Mouse (Mus musculus) left cerebral cortex, adult 2 months (tissue): ENCODE measurements at regions not wholly inside any gene's neighbourhood (a gene's known extent, or its start where the extent isn't known, plus 50 kb on each side); places are given as distances from the start of the nearest gene placed in this dataset.

ENCODE experiments used
- DNase-seq, 2 experiments: peaks; one replicate each; pipeline ENCODE4 v3.0.0; 2021 to 2022; ENCODE audit warnings: low spot score in 2 of 2, mixed read lengths in 1 of 2; ENCODE audit errors: extremely low spot score in 1 of 2
- H3K27ac ChIP-seq: fragments of 200-600 bp; 2 replicates; pipeline ENCODE4 v1.8.1; 2022
- H3K4me3 ChIP-seq: fragments of 200-600 bp; 2 replicates; pipeline ENCODE4 v1.8.1; 2022
- CTCF ChIP-seq: fragments of 200-600 bp; IDR thresholded peaks from 2 replicates; pipeline ENCODE4 v1.8.1; 2022; ENCODE audit warnings: antibody characterized with exemption, mild to moderate bottlenecking, moderate library complexity
- intact Hi-C: fragments of 180-260 bp; cut with DNase I; formaldehyde crosslinking; loops from one replicate; pipeline ENCODE4 v1.15.1; 2025

DNA sequence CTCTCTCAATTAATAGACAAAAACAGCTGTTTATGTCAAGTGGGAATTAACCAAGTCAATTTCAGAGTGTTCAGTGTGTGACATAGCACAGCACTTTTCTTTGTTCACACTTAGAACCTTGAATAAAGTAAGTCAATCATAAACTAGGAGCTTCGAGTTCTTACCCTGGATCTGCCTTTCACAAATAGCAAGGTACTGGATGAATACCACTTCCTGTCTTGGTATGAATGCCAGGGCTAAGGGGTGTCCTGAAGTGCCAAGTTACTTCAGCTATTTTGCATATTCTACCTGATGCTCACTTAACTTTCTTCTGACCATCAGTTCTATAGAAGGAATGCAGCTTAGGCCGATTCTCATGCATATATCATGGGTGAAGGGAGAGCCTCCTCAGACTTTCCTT lies 90.1 kb upstream of the Rasgrp1 start:
- DNase-seq = no peak
- Histone ChIP-seq H3K27ac (no peak overlapping the region; the same call in 1 of the 2 replicates), H3K4me3 (no peak overlapping the region)
- TF ChIP-seq CTCF = no peak
- intact Hi-C loops = loop anchor here (1.0 kb wide), 1 partner anchor 47 kb away; no protein-coding TSS in a partner anchor

DNA sequence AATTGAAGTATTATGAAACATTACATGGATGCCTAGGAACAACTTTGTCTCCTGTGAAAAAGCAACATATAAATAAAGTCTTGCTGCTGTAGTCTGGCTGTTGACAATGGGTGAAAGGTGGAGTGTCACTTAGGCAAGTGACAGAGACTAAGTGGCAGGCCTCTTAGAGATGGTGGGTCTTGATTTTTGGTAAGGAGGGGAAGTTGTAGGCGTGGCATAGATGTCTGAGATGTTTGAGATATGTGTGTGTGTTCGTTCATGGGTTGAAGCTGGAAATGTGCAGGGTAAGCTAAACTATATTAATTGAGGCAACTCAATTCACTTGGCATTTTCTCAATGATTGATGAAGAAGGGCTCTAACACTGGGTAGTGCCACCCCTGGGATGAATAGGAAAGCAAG lies 90.7 kb upstream of the Rasgrp1 start:
- intact Hi-C loops = no loop called here
- no peak overlapping the region for H3K4me3 ChIP-seq
- DNase-seq = no peak
- no peak for TF ChIP-seq CTCF
- H3K27ac ChIP-seq = no peak overlapping the region

DNA sequence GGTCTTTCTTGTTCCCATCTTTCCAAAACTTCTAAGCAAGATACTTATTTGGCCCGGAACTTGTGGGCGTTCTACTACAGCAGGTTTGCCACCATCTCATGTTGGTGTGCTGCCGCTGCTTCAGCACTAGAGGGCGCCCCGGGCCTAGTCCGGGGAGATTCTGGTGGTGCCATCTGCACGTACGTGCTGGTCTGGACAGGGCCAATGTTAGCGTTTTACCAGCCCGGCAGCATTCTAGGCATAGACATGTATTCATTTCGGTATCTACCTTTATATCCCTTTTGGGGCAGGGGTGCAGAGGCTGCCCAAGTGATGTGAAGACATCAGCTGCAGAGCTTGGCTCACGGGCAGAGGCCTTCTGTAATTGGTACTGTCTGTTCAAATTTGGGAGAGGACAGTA lies 95.3 kb upstream of the Rasgrp1 start:
- intact Hi-C loops = loop anchor here (1.0 to 5.0 kb wide), 4 partner anchors 21 to 541 kb away; partner anchors contain the start of gene Rasgrp1
- peak; percentile 20 for TF ChIP-seq CTCF

DNA sequence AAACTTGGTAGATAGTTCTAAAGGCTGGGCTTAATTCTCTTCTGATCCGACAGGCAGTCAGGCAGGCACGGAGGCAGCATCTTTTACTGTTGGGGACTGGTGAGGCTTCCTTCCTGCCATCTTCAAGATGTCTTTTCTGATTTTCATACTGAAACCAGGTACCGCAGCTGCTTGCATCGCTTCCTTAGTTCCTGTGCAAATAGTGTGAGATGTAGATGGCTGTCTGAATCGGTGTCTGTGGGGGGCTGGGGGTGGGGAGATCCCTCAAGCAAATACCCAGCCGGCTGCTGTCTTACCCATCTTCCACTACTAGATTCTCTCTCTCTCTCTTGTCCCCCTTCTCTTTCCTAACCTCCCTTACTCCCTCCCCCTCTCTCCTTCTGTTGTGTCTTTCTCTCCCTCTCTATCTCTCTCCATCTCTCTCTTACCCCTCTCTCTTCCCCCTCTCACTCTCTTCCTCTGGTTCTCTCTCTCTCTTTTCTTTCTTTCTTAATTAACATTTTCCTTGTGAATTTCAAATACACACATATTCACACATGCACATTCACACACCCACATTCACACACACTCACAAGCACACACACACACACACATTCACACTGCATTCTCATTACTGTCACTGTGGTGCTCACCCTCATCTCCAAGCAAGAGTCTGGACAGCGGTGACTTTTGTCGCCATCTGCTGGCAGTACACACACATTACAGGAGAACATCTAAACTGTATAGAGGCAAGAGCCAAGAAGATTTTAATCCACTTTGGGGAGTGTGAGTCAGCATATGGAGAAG lies 96.0 kb upstream of the Rasgrp1 start:
- peak; percentile 84 to 86 for DNase-seq

More for the DNA sequence above, 95.3 kb upstream of the Rasgrp1 start:
- no peak overlapping the region; the same call in 1 of the 2 replicates for H3K27ac ChIP-seq
- no peak for DNase-seq
- no peak overlapping the region for H3K4me3 ChIP-seq

DNA sequence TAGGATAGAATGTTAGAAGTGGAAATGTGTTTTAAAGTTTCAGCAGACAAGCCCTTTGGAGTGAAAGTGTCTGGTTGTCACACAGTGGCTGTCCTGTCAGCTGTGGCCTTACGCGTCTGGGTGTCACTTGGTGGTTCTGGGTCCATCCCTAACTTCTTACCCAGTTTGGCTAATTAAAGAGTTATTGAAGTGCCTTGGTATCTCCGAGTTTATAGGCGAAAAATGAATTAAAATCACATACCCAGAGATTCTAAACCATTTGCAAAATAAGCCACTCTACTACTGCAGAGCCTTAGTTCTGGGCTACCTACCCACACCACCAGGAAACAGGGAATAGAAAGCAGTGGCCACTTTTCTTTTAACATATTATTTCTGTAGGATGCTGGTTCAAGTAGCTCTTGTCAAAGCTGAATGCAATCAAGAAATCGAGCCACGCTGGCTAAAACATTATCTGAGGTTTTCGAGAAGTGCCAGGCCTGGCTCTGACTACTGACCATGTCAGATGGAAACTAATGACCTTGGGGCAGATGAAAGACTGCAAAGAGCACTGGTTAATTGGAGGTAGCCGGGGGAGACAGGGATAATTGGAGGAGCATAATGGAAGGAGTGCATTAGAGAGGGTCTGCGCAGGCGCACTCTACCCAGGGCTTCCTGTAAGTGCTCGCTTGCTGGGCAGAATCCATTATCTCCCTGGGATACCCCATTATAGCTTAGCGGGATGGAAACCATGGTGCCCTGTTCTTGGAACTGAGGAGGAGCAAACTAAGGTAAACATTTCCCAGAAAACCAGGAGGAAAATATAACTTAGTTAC lies 96.8 kb upstream of the Rasgrp1 start:
- no peak for DNase-seq
- Histone ChIP-seq H3K27ac (peak overlapping the region; percentile 8; the same call in 1 of the 2 replicates), H3K4me3 (no peak overlapping the region)
- intact Hi-C loops = loop anchor here (1.0 to 5.0 kb wide), 4 partner anchors 23 to 542 kb away; partner anchors contain the start of gene Rasgrp1
- TF ChIP-seq CTCF = no peak

More for the DNA sequence above, 96.0 kb upstream of the Rasgrp1 start:
- TF ChIP-seq CTCF = peak; percentile 90
- intact Hi-C loops = loop anchor here (1.0 to 5.0 kb wide), 5 partner anchors 22 to 541 kb away; partner anchors contain the start of gene Rasgrp1
- Histone ChIP-seq H3K4me3 (no peak overlapping the region), H3K27ac (no peak overlapping the region; the same call in 1 of the 2 replicates)

DNA sequence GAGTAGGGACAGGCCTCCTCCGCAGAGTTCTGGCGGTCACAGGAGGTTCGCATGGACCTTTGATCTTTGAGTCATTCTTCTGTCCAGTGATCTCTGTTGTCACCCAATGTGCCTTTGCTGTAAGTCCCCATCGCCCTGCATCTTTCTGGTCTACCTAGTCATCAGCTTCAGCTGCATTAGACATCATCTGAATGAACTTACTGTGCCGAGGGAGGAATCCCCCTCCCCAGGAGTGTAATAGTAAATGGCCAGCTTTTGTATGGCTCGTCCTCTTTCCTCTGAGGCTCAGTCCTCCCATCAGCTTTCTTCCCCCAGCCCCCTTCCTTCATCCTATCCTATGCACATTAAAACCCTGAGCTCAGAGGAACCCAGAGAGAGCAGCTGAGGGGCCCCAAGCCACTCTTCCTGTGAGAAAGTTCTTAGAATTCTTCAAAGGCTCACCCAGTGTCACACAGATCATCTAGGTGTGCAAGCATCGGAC lies 98.0 kb upstream of the Rasgrp1 start:
- Histone ChIP-seq H3K27ac (no peak overlapping the region), H3K4me3 (no peak overlapping the region)
- no peak for DNase-seq
- TF ChIP-seq CTCF = no peak
- intact Hi-C loops = no loop called here

DNA sequence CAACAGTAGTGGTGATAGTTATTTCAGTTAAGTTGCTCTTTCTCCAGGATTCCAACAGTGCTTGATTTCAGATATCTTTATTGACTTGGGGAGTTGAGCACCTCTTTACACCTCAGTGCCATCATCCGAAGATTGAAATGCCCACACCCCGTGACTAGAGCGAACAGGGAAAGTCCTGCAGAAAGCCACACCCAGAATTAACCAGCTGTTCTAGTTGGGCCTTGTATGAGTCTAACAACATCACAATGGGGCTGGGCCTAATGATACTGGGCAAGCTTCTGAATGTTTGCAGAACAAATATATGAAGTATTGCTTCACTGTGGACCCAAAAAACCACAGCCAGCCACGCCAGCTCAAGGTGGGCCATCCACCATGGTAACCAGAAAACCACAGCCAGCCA lies 100.1 kb upstream of the Rasgrp1 start:
- DNase-seq = no peak
- no peak for TF ChIP-seq CTCF
- no peak overlapping the region for H3K27ac ChIP-seq
- intact Hi-C loops = no loop called here
- no peak overlapping the region for H3K4me3 ChIP-seq

DNA sequence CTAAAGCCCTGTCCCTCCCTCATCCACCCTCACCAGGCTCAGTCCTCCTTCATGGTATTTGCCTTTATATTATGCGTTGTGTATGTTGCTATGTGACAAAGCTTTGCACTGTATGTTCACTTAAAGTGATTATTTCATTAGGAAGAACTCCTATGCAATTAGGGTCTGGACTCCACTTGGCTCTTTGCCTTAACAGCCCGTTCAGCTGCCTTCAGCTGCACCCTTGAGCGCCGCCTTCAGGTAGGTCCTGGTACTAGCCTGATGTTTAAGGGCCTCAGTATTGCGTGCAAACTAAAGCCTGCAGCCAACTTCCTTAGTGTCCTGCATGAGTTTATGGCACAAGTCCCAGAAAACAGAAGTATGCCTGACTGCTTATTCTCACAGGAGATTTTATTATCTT lies 101.9 kb upstream of the Rasgrp1 start:
- no peak overlapping the region for H3K27ac ChIP-seq
- intact Hi-C loops = no loop called here
- H3K4me3 ChIP-seq = no peak overlapping the region
- peak; percentile 40 for TF ChIP-seq CTCF
- DNase-seq = no peak

DNA sequence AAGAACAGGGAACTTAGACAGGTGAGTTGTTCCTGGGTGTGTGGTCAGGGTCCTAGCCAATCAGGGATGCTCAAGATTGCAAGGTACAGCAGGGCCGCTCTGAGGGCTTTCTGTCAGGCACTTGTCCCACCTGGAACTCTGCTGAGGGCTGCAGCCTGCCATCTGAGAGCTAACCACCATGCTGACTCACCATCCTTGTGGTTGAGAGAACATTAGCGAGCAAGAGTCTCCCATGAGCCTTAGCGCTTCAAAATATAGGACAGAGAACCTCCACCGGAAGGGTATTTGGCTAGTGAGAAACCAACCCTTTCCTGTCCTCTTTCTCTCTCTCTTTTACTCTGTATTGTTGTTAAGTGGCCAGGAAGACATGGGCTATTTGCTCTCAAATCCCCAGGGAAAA lies 104.1 kb upstream of the Rasgrp1 start:
- DNase-seq = no peak
- Histone ChIP-seq H3K27ac (no peak overlapping the region), H3K4me3 (no peak overlapping the region)
- intact Hi-C loops = no loop called here
- TF ChIP-seq CTCF = no peak

DNA sequence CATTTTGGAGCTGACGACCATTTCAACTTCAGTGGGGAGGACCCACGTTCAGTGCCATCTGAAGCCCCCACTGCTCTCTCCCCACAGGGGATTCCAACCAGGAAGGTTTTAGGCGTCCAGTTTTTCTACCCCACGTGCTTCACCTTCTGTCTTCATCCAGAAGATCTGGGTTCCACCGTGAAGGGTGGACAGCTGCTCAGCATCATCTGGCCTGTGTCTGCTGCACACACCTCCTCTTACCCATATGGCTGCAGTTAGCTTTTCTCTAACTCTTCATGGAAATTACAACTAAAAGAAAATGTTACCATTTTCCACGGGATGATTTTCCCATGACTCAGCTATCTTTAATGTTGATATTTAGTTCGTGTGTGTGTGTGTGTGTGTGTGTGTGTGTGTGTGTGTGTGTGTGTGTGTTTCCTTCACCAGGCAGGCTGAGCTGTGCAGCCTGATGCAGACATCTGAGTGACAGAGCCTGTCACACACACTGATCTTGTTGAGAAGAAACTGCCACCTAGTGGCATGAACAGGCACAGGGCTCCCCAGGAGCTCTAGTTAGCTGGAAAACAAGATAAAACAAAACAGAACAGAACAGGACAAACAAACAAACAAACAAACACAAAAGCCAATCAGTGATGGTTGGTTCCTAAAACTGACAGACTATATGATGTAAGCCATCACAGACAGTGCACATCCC lies 107.5 kb upstream of the Rasgrp1 start:
- H3K4me3 ChIP-seq = no peak overlapping the region
- TF ChIP-seq CTCF = peak; percentile 62
- peak; percentile 46 to 53 for DNase-seq
- no peak overlapping the region for H3K27ac ChIP-seq
- intact Hi-C loops = loop anchor here (10.0 kb wide), 1 partner anchor 664 kb away; the partner anchor contains the start of gene Thbs1

DNA sequence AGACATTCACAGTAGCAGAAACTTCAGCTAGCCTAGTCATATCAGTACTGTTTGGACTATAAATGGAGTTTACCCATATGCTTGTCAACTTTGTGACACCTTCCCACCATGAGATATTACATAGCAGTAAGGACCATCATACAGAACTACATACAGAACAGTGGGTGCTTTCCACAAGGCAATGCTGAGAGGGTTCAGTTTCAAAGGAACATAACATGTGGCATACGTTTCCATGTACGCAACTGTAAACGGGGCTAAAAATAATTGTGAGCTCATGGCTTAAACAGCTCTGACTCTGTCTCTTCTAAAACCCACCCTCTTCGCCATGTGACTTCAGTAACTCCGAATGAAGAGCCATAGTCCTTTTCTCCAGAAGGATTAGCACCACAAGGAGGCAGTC lies 109.0 kb upstream of the Rasgrp1 start:
- DNase-seq = no peak
- H3K27ac ChIP-seq = no peak overlapping the region
- H3K4me3 ChIP-seq = no peak overlapping the region
- TF ChIP-seq CTCF = no peak
- intact Hi-C loops = loop anchor here (10.0 kb wide), 1 partner anchor 663 kb away; the partner anchor contains the start of gene Thbs1
